Mouse (Mus musculus) lung, postnatal 4 days (tissue): ENCODE results near the gene Prrg4.
"Not testable (repeated sequence)": the region's sequence is repeated elsewhere in the genome, so short reads cannot be mapped to it uniquely, and the experiment has no call there.

Source experiments
- DNase-seq, 2 experiments: peaks; one replicate each; pipeline ENCODE4 v3.0.0; 2021

The Prrg4 gene

DNA sequence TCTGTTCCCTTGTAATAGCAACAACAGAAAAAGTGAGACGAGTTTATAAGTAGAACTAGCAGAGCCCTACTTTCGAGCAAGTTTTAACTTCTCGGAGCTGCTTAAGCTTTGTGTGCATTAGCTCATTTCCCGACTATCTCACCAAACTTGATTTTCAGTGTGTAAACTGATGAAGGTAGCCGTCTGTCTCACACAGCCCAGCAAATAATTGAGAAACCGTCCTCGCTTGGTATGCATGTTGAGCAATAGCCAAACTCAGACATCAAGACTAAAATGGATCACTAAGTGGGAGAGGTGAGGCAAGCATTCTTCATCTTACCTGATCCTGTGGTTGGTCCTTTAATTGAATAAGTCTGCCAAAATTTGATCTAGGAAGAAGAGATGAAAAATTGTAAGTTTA is 7.9 kb downstream of the Prrg4 start:
- no peak for DNase-seq

DNA sequence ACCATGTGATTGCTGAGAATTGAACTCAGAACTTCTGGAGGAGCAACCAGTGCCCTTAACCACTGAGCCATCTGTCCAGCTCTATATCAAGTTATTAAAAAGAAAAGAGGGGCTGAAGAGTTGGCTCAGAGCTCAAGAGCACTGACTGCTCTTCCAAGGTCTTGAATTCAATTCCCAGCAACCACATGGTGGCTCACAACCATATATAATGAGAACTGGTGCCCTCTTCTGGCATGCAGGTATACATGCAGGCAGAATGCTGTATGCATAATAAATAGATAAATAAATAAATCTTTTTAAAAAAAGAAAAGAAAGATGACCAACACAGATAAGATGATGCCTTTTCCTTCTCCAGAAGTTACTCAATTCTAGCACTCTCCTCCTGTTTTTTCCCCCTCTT is 8.7 kb downstream of the Prrg4 start:
- no peak for DNase-seq

DNA sequence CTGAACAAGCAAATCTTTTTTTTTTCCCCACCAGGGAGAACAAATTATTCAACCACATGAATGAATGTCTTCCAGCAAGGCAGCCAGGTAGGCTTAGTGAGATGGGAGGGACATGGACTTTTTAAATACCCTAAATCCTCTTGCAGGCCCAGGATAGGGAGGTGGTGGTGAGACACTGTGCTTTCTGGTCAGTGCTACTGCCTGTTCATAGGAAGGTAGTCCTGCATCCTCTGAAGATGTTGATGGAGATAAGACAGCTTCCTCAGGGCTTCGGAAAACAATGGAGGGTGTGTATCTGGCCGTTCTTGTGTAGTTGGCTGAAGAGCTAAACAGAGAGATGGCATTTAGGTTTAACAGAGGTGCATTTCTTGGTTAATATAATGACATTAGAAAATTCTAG is 17.2 kb downstream of the Prrg4 start:
- no peak for DNase-seq

DNA sequence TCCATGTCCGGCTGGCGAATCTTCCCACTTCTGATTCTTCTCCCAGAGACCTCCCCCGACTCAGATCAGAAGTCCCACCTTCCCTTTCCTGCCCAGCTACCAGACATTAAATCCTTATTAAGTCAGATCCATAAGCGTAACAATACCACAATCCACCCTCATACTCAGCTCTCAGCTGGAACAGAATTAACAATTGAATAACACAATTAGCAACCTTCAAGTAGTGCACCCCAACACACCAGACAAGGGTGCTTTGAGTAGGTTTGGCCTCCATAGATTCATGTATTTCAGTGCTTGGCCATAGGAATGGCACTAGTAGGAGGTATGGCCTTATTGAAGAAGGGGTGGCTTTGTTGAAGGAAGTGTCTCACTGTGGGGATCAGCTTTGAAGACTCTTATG is 23.5 kb downstream of the Prrg4 start:
- DNase-seq = no peak

DNA sequence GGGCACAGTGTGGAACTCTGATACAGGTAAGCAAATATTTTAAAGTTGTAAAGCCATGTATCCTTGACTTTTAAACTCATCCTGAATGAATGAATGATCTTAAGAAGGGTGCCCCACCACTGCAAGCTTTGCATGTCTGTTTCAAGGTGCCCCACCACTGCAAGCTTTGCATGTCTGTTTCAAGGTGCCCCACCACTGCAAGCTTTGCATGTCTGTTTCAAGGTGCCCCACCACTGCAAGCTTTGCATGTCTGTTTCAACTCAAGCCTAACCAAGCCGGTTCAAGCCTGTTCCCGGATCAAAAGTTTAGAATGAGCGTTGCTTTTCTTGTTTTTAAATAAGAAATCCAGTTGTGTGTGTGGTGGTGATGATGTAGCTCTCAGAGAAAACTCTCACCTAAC is 30.9 kb downstream of the Prrg4 start:
- not testable (repeated sequence) for DNase-seq

DNA sequence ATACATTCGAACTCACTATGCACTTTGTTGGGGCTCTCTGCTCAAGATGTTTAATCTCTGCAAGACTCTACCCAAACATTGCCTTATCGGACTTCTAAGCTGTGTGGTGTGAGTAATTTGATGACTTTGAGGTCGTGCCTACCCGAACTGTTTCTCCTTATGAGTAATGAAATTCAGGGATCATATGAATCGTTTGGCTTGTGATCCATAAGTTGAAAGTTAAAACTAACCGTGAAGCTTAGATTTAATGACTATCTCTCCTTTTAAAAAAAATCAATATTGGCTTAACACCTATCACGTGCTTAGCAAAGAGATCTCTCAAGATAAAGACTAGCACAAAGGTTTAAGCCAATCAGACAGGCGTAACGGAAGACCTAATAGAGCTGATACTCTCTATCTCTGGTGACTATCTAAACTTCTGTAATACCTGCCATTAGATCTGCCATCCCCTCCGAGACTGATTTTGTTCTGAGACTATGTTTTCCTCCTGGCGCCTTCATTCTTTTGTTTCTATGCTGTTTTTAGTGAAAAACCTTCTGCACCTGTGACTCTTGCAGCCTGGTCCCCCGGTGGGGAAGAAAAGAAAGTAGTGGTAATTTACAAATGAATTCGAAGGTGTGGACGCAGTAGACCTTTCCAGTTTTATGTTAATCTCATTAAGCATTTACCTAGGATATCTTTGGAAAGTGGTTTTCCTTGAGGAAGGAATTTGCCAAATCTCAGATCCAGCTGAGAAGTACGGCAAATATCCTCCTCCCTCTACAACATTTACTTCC is 31.9 kb downstream of the Prrg4 start:
- no peak for DNase-seq

DNA sequence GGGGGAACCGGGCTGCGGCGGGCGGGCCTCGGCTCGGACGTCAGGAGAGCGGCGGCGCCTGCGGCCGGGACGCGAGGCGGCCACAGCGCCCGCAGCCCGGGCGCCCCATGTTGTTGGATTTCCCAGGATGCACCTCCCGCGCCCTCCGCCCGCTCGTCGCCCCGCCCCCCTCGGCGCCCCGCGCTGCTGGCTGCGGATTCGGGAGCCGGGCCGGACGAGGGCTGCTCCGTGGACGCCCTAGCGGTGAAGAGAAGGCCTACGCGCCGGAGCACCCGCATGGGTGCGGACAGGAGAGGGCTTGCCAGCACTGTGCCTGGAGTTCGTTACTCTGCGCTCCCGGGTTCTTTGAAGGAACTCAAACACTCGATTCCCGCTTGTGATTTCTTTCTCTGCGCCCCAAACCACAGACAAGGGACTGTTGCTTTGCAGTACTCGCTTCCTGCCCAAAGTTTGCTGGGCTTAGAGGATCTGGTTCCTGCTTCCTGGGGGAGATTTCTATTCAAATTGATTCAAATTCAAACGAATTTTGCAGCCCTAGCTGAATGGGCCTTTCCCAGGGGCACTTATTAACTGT is 32.7 kb downstream of the Prrg4 start:
- DNase-seq = peak; percentile 94 to 96

DNA sequence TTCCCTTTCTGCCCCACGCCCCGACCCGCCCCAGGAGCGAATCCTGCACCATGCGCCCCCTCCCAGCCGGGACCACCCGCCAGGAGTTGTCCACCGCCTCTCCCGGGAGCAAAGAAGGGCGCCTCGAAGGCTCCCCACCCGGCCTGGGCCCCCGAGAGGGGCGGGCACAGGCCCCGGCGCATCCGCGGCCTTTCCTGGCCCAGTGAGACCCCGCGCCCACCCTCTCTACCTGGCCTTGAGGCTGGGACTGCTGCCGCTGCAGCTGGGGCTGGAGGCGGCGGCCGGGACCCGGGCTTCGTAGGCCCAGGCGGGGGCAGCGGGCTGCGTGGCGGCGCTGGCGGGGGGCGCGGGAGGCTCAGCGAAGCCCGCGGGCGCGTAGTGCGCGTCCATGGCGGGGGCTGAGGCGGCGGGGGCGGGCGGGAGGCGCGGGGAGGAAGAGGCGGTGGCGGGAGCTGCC is 33.3 kb downstream of the Prrg4 start, which contains the start of gene Qser1:
Qser1 (minus strand) TSS at position 390 of the 457 bp plus-strand sequence.
- no peak for DNase-seq

DNA sequence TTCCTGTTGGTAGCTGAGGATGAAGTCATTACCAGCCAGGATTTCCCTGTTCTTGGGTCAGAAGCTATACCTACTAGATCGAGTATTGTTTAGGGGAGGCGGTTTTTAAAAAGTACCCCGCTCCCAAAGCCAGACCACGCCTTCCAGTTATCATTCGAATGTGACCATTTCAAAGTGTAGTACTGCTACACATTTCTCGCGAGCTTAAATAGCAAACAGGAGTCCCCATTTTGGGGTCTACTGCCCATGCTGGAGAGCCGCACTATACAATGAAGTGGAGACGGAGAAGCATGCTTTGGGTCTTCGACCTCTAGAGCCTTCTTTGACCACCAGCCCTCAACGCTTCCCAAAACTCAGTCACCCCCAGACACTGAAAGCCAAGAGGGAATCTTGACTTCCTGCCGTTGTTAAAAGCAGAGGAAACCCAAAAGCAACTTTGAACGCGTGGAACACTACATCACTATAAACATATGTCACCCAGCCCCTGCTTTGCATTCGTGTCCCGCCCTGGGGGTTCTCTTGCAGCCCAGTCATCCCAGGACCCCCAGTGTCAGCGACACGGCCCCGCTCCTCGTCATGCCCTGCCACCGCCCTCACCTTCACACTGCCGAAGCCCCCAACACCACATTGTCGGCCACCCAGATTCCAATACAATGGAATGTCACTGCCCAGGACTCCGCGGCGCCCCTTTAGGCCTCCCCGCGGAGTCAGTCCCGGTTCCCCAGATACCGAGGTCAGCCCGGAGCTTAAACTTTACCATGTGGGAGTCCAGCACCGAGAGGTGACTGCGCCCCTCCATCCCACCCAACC is 33.9 kb downstream of the Prrg4 start:
- DNase-seq = peak; percentile 46 to 50

DNA sequence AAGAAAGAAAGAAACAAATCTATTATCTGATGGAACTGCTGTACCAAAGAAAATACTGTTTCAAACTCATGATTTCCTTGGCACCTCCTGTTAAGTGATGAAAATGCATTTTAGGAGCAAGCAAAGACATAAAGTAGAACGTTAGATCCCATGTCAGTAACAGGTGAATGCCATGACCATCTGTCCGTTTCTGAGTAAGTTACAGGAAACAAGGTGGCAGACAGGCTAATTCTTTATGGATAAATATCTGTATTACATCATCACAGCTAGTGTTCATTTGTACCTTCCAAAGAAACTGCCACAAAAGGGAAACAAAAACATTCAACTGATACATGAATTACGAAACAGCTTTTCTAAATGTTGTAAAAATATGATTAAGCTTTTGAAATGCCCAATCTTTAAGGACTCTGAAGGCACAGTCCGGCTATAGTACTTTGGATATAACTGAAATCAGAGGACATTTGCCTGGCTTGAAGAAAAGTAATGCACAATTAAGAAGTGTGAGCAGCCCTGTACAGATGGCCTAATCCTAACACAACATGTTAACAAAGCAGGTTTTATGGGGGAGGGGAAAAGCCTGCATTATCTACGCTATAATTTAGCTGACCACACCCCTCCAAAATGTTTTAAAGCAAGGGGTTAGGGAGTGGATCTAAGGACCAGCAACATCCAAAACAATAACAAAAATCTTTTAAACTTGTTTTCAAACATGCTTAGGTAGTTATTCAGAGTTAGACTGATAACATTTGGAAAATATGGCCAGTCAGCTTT is 35.3 kb downstream of the Prrg4 start:
- no peak for DNase-seq

DNA sequence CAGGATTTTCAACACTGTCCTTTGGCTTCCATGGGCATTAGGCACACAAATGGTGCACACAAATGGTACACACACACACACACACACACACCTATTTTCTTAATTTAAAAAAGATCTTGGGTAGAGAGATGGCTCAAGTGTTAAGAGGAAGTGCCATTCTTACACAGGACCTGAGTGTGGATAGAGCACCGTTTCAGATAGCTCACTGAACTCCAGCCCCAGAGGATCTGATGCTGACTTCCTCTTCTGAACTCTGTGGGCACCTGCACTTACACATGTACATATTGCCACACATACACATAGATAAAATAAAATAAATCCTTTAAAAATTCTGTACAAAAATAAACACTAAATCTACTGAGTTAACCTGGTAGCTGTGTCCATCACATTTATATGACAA is 44.2 kb downstream of the Prrg4 start:
- no peak for DNase-seq
